Mouse (Mus musculus) kidney, postnatal 10 days (tissue): ENCODE results near the gene Mfsd4b3.

ENCODE experiments used
- DNase-seq: peaks from one replicate; pipeline ENCODE4 v3.0.0; 2021; ENCODE audit warnings: mixed read lengths

Gene Mfsd4b3

DNA sequence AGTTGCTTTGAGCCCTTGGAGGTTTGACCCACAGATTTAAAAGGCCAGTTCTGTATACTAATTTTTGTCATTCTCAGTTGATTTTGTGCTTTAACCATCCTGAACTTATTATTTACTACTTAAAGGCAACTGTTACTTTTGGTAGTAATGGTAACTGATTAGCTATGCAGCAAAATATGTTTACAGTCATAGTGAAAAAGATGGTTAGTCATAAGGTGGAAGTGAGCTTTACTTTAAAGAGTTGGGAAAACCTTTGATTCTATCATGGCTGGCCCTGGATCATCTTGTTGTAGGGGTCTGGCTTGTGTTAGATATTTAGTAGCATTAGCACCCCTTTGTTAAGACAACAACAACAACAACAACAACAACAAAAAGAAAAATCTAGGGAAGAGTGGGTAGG, 47.3 kb downstream of the Mfsd4b3 start:
- no peak for DNase-seq

- no peak for DNase-seq
Observed at GRCm38 (mm10) chr10:39908768-39909441, 51.0 kb downstream of the Mfsd4b3 start.

DNA sequence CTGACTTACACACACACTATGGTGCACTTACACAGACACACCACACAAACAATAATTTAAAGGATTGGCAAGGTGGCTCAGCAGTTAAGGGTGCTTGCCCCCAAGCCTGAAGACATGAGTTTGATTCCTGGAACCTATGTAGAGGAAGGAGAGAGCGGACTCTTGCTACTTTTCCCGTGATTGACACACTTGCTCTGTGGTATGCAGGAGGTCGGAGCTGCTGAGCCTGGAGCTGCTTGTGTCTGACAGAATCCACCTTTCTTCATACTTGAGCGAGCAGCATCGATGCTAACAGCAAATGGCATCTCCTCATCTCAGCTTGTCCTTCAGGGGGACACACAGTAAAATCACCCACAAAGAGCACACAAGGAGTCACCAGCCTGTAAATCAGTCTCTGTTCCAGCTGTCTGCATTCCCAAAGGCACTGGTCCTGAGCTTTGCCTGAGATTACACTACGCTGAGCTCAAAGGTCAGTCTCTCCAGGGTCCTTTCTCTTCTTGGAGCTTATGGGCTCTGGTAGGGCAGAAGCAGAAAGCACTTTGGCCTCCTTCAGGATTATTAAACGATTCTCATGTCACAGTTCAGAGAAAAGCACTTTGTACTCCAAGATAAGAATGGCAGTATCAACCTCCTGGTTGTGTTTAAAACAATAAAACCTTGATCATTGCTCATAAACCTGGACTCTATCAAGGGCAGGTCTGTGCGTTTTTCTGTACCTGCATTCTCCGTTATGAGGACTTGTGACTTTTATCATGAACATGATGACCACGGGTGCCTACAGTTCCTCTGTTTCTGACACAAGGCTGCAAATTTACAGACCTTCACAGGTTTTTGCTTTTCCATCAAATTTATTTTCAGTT, 52.9 kb downstream of the Mfsd4b3 start:
- peak; percentile 45 for DNase-seq

- no peak for DNase-seq
Observed at GRCm38 (mm10) chr10:39904191-39904590, 55.8 kb downstream of the Mfsd4b3 start.

DNA sequence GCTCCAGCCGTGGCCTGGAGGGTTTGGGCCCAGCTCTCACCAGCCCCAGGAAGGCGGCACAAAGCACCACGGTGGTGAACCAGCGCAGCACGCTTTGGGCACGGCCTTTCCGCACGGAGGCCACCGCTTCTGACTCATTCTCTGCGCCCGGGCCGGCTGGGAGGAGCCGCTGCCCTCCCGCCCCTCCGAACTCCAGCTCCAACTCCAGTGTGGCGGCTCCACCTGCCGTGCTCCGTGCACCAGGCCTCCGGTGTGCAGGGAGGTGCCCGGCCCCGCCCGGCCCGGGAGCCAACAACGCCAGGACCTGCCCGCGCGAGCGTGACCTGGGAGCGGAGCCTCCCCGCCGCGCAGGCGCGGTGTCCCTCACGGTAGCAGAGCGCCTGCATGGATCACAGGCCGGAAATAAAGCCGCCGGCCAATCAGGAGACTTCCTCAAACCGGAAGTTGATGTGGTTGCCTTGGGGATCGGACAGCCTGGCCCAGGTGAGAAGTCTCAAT, 61.0 kb downstream of the Mfsd4b3 start, which contains the start of gene Mfsd4b4:
Mfsd4b4 (minus strand) TSS at position 365 of the 498 bp plus-strand sequence.
- DNase-seq: peak; percentile 92
